Mouse (Mus musculus): ENCODE data around the gene A2m.

The A2m gene

GRCm38 (mm10) chr6:121635076-121635475 lies at the start of gene A2m:
A2m (plus strand) TSS chr6:121635376.
- DNase-seq, result no peak

GRCm38 (mm10) chr6:121590131-121590530 lies 45.0 kb upstream of the A2m start:
- no peak for DNase-seq

- DNase-seq, result no peak
Measured at GRCm38 (mm10) chr6:121600927-121601326, 34.2 kb upstream of the A2m start.

GRCm38 (mm10) chr6:121607861-121608260 lies 27.3 kb upstream of the A2m start:
- DNase-seq, result no peak

GRCm38 (mm10) chr6:121611796-121612195 lies 23.4 kb upstream of the A2m start:
- peak in 1 of 2 experiments; percentile 45 for DNase-seq

DNA sequence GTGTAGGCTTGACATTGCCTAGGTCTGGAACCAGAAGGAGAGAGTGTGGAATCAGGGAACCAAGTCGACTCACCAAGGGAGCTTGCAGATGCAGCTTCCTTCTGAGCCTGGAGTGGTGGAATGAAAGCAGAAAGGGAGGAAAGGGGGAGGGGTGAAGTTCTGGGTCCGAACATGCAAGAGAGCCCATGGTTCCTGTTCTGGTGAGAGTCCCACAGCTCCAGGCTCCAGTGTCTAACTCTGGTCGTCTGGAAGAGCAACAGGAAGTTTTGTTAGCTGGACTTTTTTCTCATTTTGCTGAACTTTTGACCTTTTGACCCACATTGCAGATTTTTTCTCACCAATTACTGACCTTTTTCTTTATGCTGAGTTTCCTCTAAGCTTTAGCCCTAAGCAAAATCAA lies 17.7 kb upstream of the A2m start:
- DNase-seq, result no peak

DNA sequence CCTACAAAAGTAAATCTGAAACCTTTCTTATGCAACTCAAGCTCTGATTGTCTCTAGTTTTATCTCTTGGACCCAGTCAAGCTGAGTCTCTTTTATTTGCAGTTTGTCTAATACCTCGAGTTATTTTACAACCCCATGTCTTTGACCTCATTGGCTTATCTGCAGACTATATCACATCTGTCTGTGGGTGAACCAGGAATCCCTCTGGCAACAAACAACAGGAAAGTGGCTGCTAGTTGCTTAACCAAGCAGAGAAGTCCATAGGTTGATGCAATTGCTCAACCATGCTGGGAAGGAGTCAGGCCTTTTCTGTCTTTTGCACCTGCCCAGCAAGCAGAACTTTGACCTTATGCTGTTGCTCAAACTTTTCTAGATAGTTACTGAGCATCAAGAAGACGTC lies 12.7 kb upstream of the A2m start:
- no peak for DNase-seq

DNA sequence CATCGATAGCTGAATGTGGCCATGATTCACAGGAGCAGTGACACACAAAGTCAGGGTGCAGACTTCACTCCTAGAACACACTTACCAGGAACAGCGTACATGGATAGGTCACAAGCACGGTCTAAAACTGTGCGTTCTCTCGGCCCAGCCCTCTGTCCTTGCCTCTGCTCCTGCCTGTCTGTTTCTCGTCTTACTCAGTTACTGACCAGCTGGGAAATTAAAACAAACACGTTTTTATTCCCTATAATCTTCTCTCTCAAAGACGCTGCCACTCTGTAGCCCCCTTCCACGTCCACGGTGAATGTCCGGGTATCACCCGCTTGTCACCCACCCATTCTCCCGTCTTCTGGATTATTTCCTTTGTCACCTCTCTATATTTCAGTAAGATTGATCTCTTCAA lies 656 bp upstream of the A2m start:
- DNase-seq, result no peak

DNA sequence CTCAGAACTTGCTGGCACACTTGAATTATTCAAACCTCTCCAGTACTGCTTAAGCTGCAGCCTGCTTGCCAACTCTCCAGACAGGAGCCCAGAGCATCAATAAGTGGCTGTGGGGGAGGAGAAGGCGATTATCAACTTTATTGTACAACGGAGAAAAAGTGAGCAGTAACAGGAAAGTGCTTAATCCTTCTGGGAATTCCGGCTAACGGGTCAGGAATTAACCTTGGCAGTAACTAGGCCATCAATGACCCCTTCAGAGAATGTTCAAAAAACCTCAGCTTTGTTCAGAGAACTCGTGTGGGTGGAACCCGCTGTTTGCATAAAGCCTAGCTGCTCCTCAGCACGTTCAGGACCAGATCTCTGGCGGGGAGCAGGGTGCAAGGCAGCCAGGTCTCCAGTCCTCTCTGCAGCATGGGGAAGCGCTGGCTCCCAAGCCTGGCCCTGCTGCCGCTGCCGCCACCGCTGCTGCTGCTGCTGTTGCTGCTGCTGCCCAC lies 749 bp downstream of the A2m start:
- DNase-seq, result peak in 1 of 2 experiments; percentile 38

DNA sequence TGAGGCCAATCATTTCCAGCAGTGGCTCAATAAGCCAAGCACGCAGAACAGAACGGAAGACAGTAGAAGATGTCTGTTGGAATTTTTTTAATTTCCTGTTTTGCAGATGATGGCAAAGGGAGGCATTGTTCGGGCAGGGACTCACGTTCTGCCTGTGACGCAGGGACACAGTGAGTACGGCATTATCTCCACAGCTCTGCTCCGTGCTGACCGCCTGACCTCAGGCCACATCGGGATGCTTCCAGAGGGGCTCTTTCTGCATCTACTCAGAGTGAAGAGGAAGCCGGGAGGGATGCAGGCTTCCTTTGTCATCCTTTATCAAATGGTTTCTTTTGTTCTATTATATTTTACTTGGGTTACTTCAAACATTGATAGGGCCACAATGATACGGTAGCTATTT lies 13.3 kb downstream of the A2m start:
- no peak for DNase-seq
